Mouse (Mus musculus) layer of hippocampus, postnatal 25 days (tissue): ENCODE data around the gene 2310033P09Rik. TPM values are rescaled to one million over a fixed set of nuclear protein-coding genes. Genes with fewer than 3 reads are reported as not detected.

Source experiments
- DNase-seq, 2 experiments: peaks; one replicate each; pipeline ENCODE4 v3.0.0; 2022; ENCODE audit warnings: mixed read lengths in 2 of 2, low spot score in 1 of 2; ENCODE audit errors: extremely low spot score in 1 of 2
- total RNA-seq, 2 experiments: library from RNA; stranded (reverse); gene quantifications; 2 replicates each; pipeline ENCODE4 v1.2.3; 2021

2310033P09Rik gene
- total RNA-seq, 2 experiments from 2014 or later: 22.5 to 24.3 TPM

- DNase-seq: no peak
Measured at GRCm38 (mm10) chr11:59227604-59228121, 19.5 kb downstream of the 2310033P09Rik start.

DNA sequence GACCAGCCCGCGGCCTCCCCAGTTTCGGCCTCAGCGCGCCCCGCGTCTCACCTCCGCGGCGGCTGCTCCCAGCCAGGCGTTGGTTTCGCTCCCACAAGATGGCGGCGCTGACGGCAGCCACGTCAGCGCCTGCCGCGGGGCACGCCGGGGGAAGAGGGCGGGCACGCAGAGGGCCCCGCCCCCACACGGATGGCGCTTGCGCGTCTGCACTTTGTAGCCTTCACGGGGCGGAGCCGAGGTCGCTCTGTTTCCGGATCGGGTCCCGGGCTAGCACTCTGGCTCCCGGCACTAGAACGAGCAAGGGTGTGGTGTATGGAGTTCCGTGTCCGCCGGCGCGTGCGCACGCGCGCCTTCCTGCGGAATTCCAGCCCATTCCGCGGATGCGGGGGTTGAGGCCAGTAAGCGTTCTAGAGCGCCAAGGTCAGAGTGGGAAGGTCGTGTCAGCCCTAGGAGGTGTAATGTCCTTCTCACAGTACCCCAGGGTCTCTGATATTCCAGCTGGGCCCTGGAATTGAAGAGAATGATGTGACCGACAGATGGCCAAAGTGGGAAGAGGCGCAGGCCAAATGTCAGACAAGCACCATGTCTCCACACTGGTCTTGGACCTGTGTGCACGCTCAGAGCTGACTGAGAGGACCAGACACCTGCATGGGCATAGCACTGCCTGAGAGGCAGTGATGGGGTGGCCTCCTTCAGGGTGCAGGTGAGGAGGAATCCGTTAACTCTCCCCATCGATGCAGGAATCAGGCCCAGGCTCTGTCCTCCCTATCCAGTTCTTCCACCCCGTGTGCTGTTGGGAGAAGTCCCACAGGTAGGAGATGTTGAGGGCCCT lies 20.2 kb downstream of the 2310033P09Rik start, which contains the start of gene Arf1:
TSS of gene Arf1 (minus strand) at position 149 of the 832 bp plus-strand sequence.
- peak; percentile 92 for DNase-seq

- peak; percentile 35 to 62 for DNase-seq
Measured at GRCm38 (mm10) chr11:59230144-59230760, 22.1 kb downstream of the 2310033P09Rik start.

- DNase-seq: no peak
Measured at GRCm38 (mm10) chr11:59232797-59233196, 24.7 kb downstream of the 2310033P09Rik start.

- DNase-seq: peak; percentile 27 to 60
Measured at GRCm38 (mm10) chr11:59238525-59239427, 30.7 kb downstream of the 2310033P09Rik start.

GRCm38 (mm10) chr11:59239428-59239785 lies 31.3 kb downstream of the 2310033P09Rik start:
- DNase-seq: no peak

DNA sequence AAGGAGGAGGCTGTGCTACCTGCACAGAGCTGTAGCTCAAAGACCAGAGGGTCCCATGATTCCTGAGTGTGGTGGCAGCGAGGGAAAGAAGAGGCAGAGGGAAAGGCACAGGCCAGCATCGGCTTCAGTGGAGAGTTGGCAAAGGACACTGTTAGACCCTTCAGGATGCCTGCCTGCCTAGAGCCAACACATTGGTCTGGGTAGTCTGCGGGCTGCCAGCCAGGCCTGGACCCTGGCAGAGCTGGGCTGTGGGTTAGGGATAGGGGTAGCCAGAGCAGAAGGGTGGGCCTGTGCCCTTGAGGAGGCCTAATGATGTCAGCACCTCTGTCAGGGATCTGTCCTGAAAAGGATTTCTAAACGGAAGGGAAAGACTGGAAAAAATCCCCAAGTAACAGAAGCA lies 31.7 kb downstream of the 2310033P09Rik start:
- no peak for DNase-seq

- DNase-seq: no peak
Measured at GRCm38 (mm10) chr11:59241841-59242240, 33.7 kb downstream of the 2310033P09Rik start.

DNA sequence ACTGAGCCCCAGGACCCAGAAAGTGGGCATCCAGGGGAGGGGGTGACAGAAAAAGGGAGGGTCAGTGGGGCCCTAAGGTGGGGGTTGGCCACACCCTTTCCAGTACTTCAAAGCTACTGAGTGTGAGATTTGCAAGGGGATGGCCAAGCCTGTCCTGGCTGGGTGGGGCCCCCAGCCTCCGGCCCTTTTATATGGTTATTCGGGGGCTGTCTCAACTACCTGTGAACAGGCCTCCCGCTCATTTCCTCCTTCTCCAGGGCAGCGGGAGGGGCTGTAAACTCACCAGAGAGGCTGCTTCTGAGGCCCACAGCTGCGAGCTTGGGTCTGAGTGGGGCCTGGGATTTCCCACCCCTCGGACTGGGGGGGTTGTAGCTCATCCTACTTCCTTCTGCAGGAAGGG lies 35.7 kb downstream of the 2310033P09Rik start:
- no peak for DNase-seq

- DNase-seq: no peak
Measured at GRCm38 (mm10) chr11:59248101-59248500, 40.0 kb downstream of the 2310033P09Rik start.

DNA sequence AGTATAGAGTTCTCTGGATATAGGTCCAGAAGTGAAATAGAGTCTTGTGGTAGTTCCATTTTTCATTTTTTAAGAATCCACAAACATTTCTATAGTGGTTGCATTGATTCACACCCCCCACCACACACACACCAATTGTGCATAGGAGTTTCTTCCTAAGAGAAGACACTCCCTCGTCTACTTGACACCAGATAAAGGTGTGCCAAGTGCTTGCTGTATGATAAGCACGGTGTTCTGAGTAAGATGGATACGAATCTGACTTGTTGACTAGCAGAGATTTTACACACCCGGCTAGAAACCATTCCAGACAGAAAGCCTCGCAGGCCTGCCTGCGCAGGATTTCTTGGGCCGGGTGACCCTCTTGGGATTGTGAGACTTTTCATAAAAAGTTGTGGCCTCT lies 51.5 kb downstream of the 2310033P09Rik start:
- DNase-seq: no peak

Other genes with a start within 250 kb of the 2310033P09Rik start
- gene Trim11, start 230.2 kb upstream of the 2310033P09Rik start, total RNA-seq: 10 to 100 TPM; 26.2 to 29.7 TPM
- 1 to 10 TPM; 1.5 to 2.2 TPM for gene Obscn, start 71.9 kb upstream of the 2310033P09Rik start, total RNA-seq
- 1 to 10 TPM; 7.8 to 9.4 TPM for gene Iba57, start 44.6 kb upstream of the 2310033P09Rik start, total RNA-seq
- 10 to 100 TPM; 20.7 to 23.4 TPM for gene Gjc2, start 25.1 kb upstream of the 2310033P09Rik start, total RNA-seq
- gene Guk1, start 16.1 kb upstream of the 2310033P09Rik start, total RNA-seq: 100 to 1,000 TPM; 138 to 146 TPM
- gene Mrpl55, start 5.8 kb upstream of the 2310033P09Rik start, total RNA-seq: 10 to 100 TPM; 35.7 to 40.0 TPM
- gene Arf1, start 19.9 kb downstream of the 2310033P09Rik start, total RNA-seq: 100 to 1,000 TPM; 521 to 565 TPM
- under 1 TPM in 1 of 2 experiments, not detected in 1; 0.10 TPM for gene Wnt3a, start 82.4 kb downstream of the 2310033P09Rik start, total RNA-seq
- 1 to 10 TPM; 3.6 to 6.6 TPM for gene Wnt9a, start 98.6 kb downstream of the 2310033P09Rik start, total RNA-seq
- gene Prss38, start 167.3 kb downstream of the 2310033P09Rik start, total RNA-seq: not detected
- gene Jmjd4, start 241.7 kb downstream of the 2310033P09Rik start, total RNA-seq: 10 to 100 TPM; 25.3 to 27.0 TPM
- 100 to 1,000 TPM; 345 to 382 TPM for gene Snap47, start 242.9 kb downstream of the 2310033P09Rik start, total RNA-seq